Mouse (Mus musculus) retina, postnatal 1 day (tissue): Measurements from ENCODE around the gene Spry1.
"Not testable (repeated sequence)": the region's sequence is repeated elsewhere in the genome, so short reads cannot be mapped to it uniquely, and the experiment has no call there.

Source experiments
- DNase-seq: peaks from one replicate; pipeline ENCODE4 v3.0.0-alpha.2; 2012

Gene Spry1

DNA sequence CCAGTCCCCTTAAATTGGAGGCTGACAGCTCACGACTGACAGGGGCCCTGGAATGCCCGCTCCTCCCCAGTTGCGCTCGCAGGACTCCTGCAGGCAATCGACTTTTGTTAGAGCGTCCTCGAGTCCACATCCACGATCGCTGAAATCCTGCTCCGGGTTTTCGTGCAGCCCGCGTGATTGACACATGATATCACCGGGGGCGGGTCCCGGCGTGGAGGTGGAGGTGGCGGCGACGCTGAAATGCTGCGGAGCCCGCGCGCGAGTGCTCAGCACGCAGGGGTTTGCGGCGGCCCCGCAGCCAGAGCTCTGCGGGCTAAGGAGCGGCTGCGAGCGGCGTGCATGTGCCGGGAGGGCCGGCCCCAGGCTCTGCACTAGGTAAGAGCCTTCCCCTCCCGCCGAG lies at the start of gene Spry1:
Gene Spry1 (plus strand): TSS at position 258 of the 400 bp plus-strand sequence.
- peak; percentile 96 for DNase-seq

DNA sequence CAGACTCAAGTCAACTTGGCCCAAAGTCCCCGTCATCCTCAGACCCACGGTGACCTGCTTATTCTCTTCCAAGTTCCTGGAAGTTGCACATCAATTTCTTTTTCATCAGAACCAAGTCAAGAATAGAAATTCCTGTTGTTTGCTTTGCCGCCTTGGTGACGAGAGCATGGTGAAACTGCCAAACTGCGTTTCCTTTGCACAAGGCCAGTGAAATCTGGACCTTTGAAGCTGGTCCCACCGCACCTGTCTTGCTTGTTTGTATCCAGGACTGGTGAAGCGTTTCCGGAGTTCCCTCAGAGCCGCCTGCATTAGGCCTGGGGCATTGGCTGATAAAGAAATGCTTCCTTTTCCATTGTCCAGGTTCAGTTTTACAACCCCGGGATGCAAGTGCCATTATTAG lies 44.0 kb upstream of the Spry1 start:
- no peak for DNase-seq

DNA sequence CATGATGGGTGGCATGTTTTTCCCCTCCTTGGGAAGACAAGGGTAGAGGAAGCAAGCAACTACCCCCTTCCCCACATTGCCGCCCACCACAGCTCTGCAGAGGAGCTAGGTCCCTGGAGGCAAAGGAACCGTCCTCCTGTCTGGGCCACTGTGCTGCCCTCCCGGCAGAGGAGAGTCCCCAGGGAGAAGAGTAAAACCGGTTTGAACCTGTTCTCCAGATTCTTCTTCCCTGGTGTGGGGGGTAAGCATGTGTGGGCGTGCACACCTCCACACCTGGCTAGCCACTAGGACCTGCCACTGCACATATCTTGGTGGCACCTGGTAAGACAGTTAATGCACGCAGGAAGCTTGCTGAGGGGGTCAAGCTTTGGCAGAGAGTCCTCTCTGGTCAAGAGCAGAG lies 43.2 kb upstream of the Spry1 start:
- DNase-seq: no peak

DNA sequence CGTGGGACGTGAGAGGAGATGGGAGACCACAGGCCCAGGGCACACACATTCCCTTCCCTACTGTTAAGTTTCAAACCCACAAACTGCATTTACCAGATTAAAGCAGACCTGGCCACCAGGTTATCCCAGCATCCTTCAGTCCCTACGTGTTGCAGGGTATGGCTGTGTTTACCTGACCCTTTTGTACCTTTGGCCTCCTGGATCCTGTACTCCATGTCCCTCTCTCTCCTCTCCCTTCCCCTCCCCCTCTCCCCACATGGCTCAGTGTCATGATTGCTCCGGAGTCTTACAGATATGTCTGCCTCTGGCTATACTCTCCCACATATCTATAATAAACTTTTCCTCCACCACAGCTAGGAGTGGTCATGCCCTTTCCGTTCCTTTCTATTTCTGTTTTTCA lies 42.5 kb upstream of the Spry1 start:
- DNase-seq: no peak

DNA sequence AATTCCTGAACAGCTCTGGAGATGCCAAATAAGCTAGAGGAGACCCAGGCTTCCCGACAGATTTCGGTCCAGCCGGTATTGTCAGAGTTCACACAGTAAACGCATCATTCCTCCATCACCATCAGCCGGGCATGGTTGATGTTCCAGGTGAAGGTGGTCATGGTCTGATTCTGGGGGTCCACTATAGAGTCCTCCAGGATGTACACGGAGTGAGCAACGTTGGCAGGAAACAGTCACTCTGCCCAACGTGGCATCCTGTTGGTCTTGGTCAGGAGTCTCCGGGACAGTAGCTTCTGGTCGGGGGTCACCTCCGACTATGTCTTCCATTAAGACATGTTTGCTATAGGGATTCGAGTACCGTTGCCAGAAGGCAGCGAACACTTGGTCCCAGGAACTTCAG lies 40.1 kb upstream of the Spry1 start:
- not testable (repeated sequence) for DNase-seq

DNA sequence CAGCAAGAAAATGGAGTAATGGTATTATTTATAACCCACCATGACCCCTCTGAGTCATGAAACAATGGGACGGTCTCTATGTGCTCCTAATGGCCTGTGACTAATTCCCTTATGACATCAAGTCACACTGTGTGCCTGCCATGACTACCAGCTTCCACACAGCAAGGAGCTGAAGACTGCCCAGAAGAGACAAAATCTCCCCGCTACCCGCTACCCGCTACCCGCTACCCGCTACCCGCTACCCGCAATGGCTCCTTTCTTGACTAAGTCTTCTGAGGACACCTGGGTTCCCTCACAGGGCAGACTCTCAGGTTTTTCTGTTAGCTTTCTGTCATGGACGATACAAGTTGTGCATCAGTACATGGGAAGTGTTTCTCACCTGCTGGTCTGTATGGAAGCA lies 37.4 kb upstream of the Spry1 start:
- DNase-seq: no peak

DNA sequence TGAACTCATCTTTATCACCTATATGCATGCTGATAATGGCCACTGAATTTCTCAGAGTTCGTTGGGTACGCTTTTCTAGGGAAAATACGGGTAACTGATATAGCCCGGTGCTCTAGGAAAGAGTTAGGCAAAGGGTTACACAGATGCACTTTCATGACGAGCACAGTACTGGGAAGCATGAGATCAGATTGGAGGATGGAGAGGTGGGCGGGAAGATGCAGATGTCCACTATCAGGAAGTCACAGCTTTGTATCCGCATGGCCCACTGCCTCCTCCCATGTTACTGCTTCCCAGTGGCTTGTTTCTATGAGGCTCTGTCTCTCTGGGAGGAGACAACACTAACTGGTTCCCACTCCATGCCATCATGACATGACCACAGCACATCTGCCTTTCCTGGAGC lies 36.9 kb upstream of the Spry1 start:
- DNase-seq: no peak

DNA sequence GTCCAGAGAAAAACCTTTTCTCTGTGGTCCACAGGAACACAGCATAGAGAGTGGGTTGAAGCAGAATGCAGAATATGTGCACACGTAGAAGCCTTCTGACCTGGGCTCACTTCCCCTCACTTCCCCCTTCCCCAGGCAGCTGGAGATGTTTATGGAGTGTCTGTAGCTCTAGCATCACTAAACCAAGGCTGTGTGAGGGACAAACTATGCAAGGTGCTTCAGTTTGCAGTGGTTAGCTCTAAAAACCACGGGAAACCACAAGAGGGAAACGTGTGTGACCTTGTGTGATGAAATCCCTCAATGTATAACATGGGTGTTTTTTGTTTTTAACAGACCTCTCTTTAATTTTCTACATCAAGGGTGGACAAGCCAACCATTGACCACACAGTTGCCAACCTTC lies 36.2 kb upstream of the Spry1 start:
- no peak for DNase-seq

DNA sequence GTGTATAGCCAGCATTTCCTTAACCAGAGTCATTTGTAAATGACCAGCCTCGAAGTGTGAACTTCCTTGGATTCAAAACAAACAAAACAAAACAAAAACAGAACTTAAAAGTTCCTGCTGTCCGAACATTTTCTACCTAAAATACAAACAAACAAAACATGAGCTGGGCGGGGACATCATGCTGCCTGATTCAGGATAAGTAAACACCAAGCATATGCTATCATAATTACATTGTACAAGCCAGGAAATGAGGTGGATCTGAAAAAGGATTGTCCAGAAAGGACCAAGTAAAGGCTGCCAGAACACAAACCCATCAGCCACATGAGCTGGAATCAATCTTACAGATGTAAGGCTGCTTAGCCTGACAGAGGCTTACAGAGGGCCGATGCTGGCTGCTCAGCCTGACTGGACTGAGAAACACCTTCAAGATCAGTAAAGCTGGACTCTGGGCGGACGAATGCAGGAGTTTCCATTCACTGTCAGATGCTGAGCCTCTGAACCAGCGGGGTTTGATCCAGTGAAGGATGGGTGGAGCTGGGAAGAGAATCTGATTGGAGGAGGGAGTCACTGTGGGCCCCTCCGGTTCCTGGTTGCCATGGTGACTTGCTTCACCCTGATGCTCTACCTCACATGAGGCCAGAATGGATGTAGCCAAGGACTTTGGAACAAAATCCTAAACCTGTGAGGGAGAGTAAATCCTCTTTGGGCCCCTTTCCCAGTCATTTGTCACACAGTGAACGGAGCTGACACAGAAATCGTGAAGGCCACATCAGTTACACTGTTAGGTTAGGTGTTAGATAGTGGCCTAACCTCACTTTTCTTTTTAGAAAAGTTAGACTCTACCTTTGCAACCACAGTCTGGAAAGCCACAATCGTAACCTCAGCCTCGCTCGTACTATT lies 34.5 kb upstream of the Spry1 start:
- DNase-seq: no peak

DNA sequence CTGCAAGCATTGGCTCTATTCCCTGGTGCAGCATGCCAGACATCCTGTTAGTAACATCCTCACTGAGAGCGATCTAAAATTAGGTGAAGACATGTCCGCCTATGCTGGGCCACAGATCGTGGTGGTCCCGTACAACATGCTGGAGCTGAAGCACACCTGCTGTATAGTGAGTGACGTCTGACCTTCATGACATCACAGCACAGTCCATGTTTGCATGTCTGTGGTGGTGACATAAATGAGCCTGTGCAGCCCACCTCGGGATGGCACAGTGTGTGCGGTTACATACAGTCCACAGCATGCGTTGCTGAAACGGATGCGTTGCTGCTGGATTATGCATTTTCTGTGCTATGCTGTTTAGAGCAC lies 33.9 kb upstream of the Spry1 start:
- DNase-seq: no peak

DNA sequence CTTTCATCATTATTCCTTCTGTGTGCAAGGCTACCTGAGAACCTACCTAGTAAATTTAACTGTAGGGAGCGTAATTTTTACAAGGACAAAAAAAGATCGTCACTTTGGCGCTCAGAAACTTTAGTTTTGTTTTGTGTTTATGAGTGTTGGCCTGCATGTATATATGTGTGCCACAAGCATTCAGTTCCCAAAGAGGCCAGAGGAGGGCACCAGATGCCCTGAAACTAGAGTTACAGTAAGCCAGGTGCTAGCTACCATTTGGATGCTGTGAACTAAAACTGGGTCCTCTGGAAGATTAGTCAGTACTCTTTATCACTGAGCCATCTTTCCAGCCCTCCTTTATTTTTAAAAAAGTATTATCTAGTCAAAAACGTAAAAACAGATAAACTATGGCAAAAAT lies 30.8 kb upstream of the Spry1 start:
- DNase-seq: no peak

DNA sequence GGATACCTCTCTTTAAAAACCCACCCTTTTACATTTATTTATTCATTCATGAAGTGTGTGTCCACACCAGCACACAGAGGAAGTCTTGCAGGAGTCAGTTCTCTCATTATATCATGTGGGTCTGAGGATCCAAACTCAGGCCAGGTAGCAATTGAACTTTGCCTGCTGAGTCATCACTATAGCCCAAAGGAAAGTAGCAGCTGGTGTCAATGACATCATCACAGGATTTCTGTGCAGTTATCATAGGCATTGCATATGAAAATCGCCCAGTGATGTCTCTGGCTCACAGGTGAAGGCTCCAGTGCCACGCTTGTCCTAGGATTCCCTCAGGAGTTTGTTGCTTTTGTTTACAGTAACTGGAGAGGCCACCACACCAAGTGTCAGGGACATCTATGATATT lies 29.1 kb upstream of the Spry1 start:
- DNase-seq: no peak

DNA sequence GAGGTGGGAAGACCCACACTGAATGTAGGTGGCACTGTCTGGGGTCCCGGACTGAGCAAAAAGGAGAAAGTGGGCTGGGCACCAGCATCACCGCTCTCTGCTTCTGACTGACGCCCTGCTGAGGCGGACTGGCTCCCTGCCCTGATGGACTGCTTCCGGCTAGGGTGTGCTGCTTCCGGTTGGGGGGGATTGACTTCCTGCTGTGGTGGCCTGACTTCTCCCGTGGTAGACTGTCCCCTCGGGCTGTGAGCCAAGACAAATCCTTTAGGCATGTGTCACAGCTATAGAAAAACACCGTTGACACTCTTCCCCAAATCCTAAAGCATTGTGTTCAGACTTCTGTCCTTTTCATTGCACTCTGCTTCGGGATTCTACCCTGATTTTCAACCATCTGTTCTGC lies 26.0 kb upstream of the Spry1 start:
- no peak for DNase-seq

DNA sequence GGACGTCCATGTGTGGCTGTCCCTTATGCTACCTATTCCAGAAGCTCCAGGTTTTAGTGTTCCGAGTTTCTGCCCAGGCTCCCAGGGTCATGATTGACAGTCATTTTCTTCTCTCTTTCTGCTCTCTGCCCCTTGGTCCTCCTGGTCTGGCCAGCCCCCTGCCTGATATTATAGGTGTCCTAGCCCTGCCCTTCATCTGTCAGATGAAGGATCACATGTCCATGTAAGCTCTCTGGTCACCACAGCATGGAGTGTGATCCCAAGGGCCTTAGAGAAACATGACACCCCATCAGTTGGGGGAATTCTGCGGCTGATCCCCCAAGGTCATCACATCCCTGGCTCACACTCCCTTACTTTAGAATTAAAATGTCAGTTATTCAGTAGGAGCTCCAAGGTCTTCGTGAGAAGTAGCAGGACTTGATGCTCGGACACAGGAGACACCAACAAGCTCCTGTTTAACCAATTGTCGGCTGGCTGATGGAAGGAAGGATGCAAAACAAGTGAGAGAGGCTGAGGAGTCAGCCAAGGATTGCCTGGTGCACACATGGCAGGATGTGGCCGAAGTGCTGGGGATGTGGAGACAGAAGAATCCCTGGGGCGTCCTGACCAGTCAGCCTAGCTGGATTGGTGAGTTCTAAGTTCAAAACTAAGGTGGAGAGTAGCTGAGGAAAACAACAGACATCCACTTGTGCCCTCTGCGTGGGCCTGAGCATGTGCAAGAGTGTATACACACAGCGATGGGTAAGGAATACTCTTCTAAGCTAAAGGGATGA lies 24.7 kb upstream of the Spry1 start:
- no peak for DNase-seq

DNA sequence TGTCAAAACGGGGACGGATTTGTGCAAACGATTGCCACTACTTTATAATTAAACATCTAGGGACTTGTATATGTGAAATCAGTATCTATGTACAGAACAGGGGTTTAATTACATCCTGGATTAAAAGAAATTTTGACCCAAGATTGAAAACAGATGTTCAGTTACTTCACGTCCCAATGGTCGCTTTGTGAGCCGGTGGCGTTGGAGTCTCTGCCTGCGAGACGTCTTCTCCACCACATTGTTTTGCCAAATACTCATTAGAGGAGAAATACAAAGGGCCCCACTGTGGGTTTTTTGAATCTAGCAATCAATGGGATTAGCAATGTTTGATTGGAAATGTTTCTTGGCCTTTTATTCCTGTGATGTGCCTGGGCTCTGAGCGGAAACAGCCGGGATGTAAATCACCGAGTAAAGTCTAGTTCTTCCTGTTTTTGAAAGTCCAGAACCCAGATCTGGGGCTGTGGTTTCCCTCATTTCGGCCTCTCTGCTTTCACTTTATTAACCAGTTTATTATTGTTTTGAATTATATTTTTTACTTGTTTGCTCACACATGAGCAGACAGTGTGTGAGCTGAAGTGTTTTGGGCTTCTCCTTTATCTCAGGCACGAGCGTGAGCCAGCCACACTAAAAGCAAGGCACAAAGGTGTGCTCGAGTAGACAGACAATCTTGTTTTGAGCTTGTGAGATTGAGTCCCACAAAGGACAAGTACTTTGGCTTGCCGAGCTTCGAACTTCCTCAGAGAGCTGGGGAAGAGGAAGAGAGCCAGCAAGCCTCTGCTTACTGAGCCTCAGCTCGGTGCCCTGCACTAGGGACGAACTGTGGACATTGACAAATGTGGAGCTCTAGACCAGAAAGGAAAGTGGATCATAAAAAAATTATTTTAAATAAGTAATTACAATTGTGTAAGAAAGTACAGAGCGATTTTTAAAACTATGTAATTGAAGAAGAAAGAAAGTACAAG lies 22.9 kb upstream of the Spry1 start:
- DNase-seq: peak; percentile 71

DNA sequence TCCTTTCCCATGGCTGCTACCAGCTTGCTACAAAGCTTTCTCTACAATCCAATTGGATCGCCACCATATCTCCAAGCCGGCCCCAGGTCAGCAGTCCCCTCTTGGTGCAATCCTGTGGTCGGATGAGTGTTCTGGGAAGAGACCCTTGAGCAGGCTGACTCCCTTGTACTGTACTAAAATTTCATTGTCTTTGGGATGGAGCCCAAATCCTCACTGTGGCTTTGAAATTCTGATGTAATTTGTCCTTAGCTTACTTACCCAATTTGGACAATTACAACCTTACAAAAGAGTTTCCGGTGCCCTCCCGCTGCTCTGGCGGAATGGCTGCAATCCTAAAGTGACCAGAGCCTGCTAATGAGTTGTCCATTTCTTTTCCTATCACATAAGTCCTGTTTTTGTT lies 7.5 kb upstream of the Spry1 start:
- DNase-seq: no peak

DNA sequence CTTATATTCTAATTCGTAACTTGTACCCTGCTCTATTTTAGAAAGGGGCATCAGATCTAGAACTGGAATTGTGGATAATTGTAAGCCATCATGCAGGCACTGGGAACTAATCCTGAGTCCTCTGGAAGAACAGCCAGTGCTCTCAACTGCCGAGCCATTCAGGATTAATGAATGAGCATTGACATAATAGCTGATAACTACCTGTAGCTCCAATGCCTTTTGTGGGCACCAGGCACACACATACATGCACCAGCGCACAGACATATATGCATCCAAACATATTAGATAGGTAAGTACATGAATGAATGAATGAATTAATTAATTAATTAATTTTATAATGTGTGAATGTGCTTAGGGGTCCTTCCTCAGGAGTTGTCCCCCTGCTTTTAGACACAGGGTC lies 7.0 kb upstream of the Spry1 start:
- DNase-seq: no peak

DNA sequence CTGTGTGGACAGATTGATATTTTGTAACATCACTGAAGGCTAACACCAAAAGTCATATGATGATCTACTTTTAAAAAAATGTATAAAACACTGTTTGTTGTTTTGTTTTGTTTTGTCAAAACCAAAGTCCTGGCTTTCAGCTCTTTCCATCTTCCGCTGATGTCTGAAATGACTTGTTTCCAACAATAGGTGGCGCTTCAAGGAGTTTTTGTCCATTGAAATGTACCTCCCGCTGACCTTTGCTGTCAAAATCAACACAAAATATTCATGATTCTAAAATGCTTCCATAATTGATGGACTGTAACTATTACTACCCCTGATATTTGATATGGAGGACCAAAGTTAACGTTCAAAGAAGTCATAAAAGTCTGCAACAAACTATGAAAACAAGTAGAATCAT lies 5.1 kb upstream of the Spry1 start:
- peak; percentile 53 for DNase-seq

DNA sequence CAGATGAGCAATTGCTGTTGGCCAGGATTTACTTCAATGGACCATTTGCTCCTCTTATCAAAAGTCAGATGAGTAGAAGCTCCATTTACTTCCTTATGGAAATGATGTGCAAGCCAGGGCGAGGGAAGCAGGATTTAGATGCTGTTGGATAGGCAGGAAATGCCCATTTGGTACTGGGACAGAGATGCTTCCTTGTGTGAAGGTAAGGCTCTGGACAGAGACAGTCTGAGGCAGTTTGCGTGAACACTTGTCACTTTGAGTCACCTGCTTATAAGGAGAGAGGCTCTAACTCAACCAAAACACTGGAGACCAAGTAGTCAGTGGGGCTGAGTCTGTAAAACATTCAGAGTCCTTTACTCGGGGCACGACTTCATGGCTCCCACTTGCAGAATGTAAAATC lies 2.8 kb upstream of the Spry1 start:
- no peak for DNase-seq

DNA sequence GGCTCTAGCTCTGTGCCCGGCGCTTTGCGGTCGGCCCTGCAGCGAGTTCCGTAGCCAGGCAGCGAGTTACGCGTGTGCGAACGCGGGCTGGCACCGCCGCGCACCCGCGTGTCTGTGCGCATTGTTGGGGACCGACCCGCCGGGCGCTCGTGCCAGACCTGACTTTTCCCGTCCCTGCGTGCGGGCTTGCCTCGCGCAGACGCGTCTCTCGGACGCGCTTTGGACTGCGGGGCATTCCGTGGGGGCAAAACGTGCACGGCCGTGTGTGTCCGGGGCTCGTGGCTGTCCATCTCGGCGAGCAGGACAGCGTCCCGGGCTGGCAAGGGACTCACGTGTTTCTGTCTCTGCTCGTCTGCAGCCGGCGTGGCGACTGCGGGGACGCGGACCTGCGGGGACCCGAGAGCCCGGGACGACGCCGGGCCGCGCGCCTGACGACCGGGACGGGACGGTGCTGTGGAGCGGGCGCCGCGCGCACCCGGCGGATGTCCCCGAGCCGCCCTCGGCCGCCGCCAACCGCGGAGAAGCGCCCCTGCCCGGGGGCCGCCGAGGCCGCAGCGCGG lies 495 bp downstream of the Spry1 start:
- peak; percentile 71 for DNase-seq

DNA sequence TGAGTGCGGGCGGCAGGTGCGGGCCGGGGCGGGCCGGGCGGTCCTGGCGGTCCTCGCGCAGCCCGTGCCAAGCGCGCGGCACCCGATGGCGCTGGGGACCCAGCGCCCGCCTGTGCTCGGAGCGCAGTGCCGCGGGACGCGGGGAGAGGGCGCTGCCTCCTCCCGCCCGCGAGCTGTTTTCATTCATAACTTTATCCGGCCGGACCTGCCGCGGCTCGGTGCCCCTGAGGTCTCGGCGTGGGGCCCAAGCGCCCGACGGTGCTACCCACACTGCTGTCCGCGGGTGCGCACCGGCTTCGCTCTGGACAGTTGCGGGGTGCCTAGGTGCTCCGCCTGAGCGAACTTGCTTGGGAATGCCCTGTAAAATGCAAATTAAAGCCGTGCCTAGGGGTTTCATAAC lies 1.1 kb downstream of the Spry1 start:
- DNase-seq: peak; percentile 86

DNA sequence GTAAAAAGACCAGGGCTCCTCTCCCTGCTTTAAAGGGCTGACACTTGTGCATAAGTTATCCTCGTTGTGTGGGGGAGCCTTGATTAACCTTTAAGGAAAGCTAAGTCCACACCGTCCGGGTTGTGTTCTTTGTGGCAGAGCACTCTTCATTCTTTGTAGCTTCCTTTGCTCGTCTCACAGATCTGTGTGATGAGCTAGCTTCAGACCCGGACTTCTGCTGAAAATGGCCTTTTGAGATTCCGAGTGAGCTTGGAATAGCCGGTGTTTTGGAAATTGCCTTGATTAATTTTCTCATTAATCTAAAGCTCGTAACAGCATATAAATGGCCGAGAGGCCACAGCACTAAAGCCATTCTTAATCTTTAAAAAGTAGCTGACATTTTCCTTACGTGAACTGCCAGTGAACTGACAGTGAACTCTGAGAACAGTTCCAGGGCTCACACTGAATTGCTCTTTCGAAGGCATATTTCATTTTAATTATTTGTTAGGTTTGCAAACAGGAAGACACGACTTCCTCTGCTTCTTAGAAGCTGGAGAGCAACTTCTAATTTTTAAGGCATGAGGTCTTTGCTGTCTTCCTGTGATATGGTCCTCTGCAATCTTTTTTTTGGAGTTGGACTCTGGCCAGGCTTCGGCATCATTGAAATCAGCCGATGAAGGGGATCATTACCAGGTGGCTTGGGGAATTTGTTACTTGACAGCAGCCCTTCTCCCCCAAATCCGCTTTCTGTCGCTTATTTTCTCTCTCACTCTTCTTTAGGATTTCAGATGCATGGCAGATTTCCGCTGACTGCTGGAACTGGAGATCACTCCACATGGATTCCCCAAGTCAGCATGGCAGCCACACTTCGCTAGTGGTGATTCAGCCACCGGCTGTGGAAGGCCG lies 2.3 kb downstream of the Spry1 start:
- no peak for DNase-seq
